Mouse (Mus musculus): ENCODE data around the gene Nlrp6. TPM values are rescaled to one million over a fixed set of nuclear protein-coding genes. Genes with fewer than 3 reads are reported as not detected.

Gene Nlrp6
- polyA plus RNA-seq (2014; fragmentation: Illumina TruSeq; extraction: RNeasy Lipid Tissue Mini Kit (QIAGEN cat#74804); ENCODE audit: low read depth, low replicate concordance) = 20.5 TPM

DNA sequence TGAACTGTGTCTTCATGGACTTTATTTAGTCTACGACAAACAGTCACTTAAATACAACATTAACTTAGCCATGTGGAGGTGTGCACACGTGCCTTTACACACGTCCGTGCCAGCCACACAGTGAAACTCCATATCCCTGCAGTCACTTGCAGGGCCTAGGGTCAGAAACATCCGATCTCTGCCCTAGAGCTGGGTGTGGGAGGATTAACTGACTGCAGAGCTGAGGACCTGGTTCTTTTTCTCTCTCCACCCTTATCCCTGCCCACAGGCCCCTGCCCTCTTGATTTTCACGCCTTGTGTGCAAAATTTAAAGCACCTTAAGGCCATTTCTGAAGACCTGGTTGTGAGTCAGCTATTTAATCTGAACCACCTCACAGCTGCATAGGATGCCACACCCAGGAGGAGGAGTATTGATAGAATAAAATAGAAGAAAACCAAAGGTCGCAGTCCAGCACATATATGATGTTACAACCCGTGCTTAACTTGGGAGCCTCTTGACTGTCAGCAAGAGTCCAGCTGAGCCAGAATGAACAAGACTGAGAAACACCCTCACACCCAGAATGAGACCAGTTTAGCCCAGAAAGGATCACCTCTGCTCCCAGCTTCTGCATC lies at the start of gene Nlrp6:
Gene Nlrp6, plus strand, starts transcription at position 485 of the 612 bp plus-strand sequence.

DNA sequence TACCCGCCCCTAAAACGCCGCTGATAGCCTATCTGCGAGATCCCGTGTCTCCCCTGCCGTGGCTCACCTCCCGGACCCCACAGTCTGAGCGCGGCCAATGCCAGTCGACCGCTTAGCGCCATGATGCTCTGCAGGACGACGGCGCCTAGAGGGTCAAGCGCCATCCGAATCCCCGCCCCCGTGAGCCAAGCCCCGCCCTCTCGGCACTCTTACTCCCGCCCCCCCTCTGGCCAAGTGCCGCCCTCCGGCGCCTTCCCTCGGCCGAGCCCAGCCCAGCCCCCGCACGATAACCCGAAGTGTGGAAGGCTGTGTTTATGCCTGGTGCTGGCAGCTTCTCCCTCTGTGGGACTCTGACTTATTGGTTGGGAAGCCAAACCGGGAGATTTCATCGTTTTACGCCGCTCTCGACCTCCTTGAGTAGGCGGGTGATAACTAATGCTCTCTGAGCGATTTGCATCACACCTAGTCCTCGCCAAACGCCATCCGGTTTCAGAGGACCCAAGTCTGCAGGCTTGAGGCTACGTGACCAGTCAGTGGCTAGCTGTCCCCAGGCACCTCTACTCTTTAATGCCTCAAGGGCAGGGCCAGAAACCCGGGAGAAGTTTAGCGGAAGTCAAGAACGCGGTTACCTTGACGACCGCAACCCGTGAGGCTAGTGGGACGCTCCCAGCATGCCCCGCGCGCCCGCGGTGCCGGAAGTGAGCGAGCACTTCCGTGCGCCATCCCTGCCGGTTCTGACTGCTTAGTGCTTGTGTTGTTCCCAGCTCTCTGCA lies 38.8 kb upstream of the Nlrp6 start, which contains the start of the genes Psmd13 and Sirt3:
Gene Psmd13, plus strand, starts transcription at position 273 of the 773 bp plus-strand sequence.
Gene Sirt3, minus strand, starts transcription at position 614 of the 773 bp plus-strand sequence.

DNA sequence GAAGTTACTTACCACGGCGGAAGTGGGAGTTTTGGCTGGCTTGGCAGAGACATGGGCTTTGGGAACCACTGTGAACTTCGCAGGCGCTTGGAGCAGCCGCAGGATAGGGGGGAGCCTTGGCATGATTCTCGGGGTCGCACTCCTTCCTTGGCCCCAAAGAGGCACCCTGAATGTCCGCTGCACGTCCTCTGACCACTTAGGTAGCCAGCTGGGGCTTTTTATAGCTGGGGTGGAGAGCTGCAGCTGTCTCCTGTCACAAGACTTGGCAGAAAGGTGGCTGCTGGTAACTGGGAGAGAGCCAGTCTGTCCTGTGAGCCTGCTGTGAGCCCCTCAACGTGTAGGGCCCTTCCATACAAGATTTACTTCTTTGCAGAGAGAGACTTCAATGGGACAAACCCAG lies 20.5 kb upstream of the Nlrp6 start, which contains the start of gene Cox8b:
Gene Cox8b, minus strand, starts transcription at position 227 of the 400 bp plus-strand sequence.

DNA sequence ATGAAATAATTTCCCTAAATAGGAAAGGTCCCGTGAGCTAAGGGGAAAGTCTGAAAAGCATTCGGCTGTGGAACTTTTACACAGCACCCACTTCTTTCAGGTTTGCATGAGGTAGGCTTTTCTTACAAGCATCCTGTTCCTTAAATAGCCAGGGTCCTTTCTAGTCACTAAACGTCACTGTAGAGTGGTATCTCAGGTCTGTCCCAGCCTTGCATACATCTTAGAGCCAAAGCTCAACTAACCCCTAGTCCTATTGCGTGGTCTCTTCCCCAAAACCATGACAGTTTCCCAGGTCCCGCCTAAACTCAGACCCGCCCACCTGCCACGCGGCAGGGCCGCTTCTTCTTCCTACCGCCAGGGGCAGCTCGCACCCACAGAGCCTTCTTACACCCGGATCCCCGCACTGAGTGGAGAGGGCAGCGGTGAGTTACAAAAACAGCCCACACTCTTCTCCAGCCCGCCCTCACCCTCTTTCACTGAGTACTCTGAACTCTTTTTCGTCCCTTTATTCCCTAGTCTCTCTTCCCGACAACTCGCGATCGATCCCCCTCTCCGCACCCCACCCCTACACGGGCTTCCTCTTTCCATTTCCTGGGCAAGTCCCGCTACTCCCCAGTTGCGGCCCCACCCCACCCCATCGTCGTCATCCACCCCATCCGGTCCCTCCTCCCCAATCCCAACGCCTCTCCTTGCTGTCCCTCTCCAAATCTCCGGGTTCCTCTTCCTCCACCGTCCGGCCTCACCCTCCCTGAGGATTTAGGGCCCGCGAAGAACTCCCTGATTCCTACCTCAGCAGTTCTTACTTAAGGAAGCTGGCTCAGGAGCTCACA lies 20.7 kb downstream of the Nlrp6 start, which contains the start of gene Pgghg:
Gene Pgghg, plus strand, starts transcription at position 170 of the 830 bp plus-strand sequence.

DNA sequence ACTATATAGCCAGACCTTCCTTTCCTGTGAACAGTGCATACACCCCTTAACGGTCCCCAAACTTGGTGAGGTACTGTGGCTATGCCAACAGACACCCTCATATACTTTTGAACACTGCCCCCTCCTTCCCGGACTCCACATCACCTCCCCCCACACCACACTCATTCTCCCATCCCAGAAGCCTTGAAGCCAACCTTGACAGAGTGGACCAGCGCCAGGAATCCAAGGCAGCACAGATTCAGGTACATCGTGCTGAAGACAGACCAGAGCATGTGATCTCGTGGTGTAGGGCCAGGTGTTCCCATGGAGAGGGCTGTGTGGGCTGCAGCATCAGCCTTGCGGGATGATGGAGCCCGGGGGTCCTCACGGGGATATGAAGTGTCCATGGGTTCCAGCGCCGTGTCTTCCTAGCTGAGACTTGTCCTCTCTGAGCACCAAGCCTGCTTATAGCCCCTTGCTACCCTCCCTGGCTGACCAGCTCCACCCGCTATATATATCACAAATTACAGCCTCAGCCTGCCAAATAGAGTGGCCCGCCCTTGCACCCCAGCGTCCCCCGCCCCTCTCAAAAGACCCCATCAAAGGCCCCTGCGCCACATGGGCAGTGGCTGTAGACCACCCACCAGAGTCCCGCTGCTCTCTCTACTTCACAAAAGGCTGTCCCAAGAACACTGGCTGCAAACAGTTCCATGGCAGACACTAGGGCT lies 29.3 kb downstream of the Nlrp6 start, which contains the start of gene Ifitm5:
Gene Ifitm5, minus strand, starts transcription at position 468 of the 707 bp plus-strand sequence.

DNA sequence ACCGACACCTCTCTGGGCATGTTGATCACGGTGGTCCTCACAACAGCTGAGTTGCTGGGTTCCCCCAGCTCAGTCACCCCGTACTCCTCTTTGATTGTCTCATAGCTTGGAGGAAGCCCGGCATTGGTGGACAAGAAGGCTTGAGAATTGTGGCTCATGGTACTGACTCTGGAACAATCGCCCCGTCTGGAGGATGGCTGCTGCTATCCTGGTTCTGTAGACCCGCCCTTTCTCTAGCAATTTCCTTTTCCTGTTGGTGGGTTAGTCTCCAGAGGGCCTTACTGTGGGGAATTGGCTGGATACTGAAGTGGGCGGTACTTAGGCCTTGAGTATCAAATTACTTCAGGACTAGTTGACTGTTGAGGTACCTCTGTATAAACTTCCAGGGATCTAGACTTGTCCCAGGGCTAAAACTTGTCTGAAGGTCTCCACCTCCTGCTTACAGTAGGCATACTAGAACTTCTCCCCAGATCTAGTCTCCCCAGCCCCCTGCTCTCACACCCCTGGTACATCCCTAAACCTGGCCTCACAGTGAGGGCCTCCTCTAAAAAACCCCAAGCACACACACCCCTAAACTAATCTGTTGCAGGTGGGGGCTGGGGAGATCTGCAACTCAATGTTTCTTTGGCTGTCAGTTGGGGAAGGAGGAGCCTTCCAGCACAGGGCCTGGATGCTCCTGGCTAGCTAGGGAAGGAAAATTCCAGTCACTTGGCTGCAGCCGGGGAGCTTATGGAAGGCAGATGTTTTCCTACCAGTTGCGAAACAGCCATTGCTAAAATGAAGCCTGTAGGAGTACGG lies 35.3 kb downstream of the Nlrp6 start, which contains the start of the genes Gm45717 and Ifitm2:
Gene Gm45717, minus strand, starts transcription at position 180 of the 798 bp plus-strand sequence.
Gene Ifitm2, minus strand, starts transcription at position 230 of the 798 bp plus-strand sequence.

DNA sequence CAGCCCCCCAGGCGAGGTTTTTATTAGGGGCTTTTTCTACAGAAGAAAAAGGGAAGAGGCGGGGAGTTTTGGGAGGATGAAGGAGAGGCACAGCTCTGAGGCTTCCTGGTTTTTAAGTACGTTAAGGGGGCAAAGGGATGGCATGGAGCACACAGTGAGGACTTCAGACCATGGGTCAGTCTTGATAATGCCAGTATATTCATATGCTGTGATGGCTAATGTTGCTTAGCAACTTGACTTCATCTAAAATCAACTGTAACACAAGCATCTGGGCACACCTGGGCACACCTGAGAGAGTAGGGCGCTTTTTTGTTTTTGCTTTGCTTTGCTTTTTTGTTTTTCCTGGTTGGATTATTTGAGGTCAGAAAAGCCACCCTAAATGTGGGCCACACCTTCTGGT lies 46.2 kb downstream of the Nlrp6 start, which contains the start of gene Ifitm1:
Gene Ifitm1, plus strand, starts transcription at position 301 of the 400 bp plus-strand sequence.

Other genes starting within 250 kb of the Nlrp6 start
- not detected for gene Olfr45, start 239.0 kb upstream of the Nlrp6 start, polyA plus RNA-seq (2014; fragmentation: Illumina TruSeq; extraction: RNeasy Lipid Tissue Mini Kit (QIAGEN cat#74804); ENCODE audit: low read depth, low replicate concordance)
- gene Olfr541, start 223.6 kb upstream of the Nlrp6 start, polyA plus RNA-seq (2014; fragmentation: Illumina TruSeq; extraction: RNeasy Lipid Tissue Mini Kit (QIAGEN cat#74804); ENCODE audit: low read depth, low replicate concordance) = not detected
- 9,740 TPM for gene Cyp2e1, start 157.2 kb upstream of the Nlrp6 start, polyA plus RNA-seq (2014; fragmentation: Illumina TruSeq; extraction: RNeasy Lipid Tissue Mini Kit (QIAGEN cat#74804); ENCODE audit: low read depth, low replicate concordance)
- gene Syce1, start 133.1 kb upstream of the Nlrp6 start, polyA plus RNA-seq (2014; fragmentation: Illumina TruSeq; extraction: RNeasy Lipid Tissue Mini Kit (QIAGEN cat#74804); ENCODE audit: low read depth, low replicate concordance) = not detected
- gene Zfp941, start 98.7 kb upstream of the Nlrp6 start, polyA plus RNA-seq (2014; fragmentation: Illumina TruSeq; extraction: RNeasy Lipid Tissue Mini Kit (QIAGEN cat#74804); ENCODE audit: low read depth, low replicate concordance) = 0.66 TPM
- gene Urah, start 85.9 kb upstream of the Nlrp6 start, polyA plus RNA-seq (2014; fragmentation: Illumina TruSeq; extraction: RNeasy Lipid Tissue Mini Kit (QIAGEN cat#74804); ENCODE audit: low read depth, low replicate concordance) = 287 TPM
- gene Scgb1c1, start 75.4 kb upstream of the Nlrp6 start, polyA plus RNA-seq (2014; fragmentation: Illumina TruSeq; extraction: RNeasy Lipid Tissue Mini Kit (QIAGEN cat#74804); ENCODE audit: low read depth, low replicate concordance) = not detected
- gene Odf3, start 73.1 kb upstream of the Nlrp6 start, polyA plus RNA-seq (2014; fragmentation: Illumina TruSeq; extraction: RNeasy Lipid Tissue Mini Kit (QIAGEN cat#74804); ENCODE audit: low read depth, low replicate concordance) = not detected
- not detected for gene Gm45785, start 64.6 kb upstream of the Nlrp6 start, polyA plus RNA-seq (2014; fragmentation: Illumina TruSeq; extraction: RNeasy Lipid Tissue Mini Kit (QIAGEN cat#74804); ENCODE audit: low read depth, low replicate concordance)
- 4.3 TPM for gene Ric8a, start 63.9 kb upstream of the Nlrp6 start, polyA plus RNA-seq (2014; fragmentation: Illumina TruSeq; extraction: RNeasy Lipid Tissue Mini Kit (QIAGEN cat#74804); ENCODE audit: low read depth, low replicate concordance)
- 1.4 TPM for gene Bet1l, start 63.3 kb upstream of the Nlrp6 start, polyA plus RNA-seq (2014; fragmentation: Illumina TruSeq; extraction: RNeasy Lipid Tissue Mini Kit (QIAGEN cat#74804); ENCODE audit: low read depth, low replicate concordance)
- 89.2 TPM for gene Psmd13, start 38.9 kb upstream of the Nlrp6 start, polyA plus RNA-seq (2014; fragmentation: Illumina TruSeq; extraction: RNeasy Lipid Tissue Mini Kit (QIAGEN cat#74804); ENCODE audit: low read depth, low replicate concordance)
- 15.2 TPM for gene Sirt3, start 38.6 kb upstream of the Nlrp6 start, polyA plus RNA-seq (2014; fragmentation: Illumina TruSeq; extraction: RNeasy Lipid Tissue Mini Kit (QIAGEN cat#74804); ENCODE audit: low read depth, low replicate concordance)
- not detected for gene Cox8b, start 20.5 kb upstream of the Nlrp6 start, polyA plus RNA-seq (2014; fragmentation: Illumina TruSeq; extraction: RNeasy Lipid Tissue Mini Kit (QIAGEN cat#74804); ENCODE audit: low read depth, low replicate concordance)
- gene Pgghg, start 20.5 kb downstream of the Nlrp6 start, polyA plus RNA-seq (2014; fragmentation: Illumina TruSeq; extraction: RNeasy Lipid Tissue Mini Kit (QIAGEN cat#74804); ENCODE audit: low read depth, low replicate concordance) = 2.3 TPM
- not detected for gene Ifitm5, start 29.4 kb downstream of the Nlrp6 start, polyA plus RNA-seq (2014; fragmentation: Illumina TruSeq; extraction: RNeasy Lipid Tissue Mini Kit (QIAGEN cat#74804); ENCODE audit: low read depth, low replicate concordance)
- not detected for gene Gm45717, start 35.0 kb downstream of the Nlrp6 start, polyA plus RNA-seq (2014; fragmentation: Illumina TruSeq; extraction: RNeasy Lipid Tissue Mini Kit (QIAGEN cat#74804); ENCODE audit: low read depth, low replicate concordance)
- 135 TPM for gene Ifitm2, start 35.1 kb downstream of the Nlrp6 start, polyA plus RNA-seq (2014; fragmentation: Illumina TruSeq; extraction: RNeasy Lipid Tissue Mini Kit (QIAGEN cat#74804); ENCODE audit: low read depth, low replicate concordance)
- gene Ifitm1, start 46.3 kb downstream of the Nlrp6 start, polyA plus RNA-seq (2014; fragmentation: Illumina TruSeq; extraction: RNeasy Lipid Tissue Mini Kit (QIAGEN cat#74804); ENCODE audit: low read depth, low replicate concordance) = 4.2 TPM
- 163 TPM for gene Ifitm3, start 89.9 kb downstream of the Nlrp6 start, polyA plus RNA-seq (2014; fragmentation: Illumina TruSeq; extraction: RNeasy Lipid Tissue Mini Kit (QIAGEN cat#74804); ENCODE audit: low read depth, low replicate concordance)
- 2.6 TPM for gene Ifitm6, start 97.0 kb downstream of the Nlrp6 start, polyA plus RNA-seq (2014; fragmentation: Illumina TruSeq; extraction: RNeasy Lipid Tissue Mini Kit (QIAGEN cat#74804); ENCODE audit: low read depth, low replicate concordance)
- gene Gm17387, start 108.2 kb downstream of the Nlrp6 start, polyA plus RNA-seq (2014; fragmentation: Illumina TruSeq; extraction: RNeasy Lipid Tissue Mini Kit (QIAGEN cat#74804); ENCODE audit: low read depth, low replicate concordance) = not detected
- gene B4galnt4, start 140.2 kb downstream of the Nlrp6 start, polyA plus RNA-seq (2014; fragmentation: Illumina TruSeq; extraction: RNeasy Lipid Tissue Mini Kit (QIAGEN cat#74804); ENCODE audit: low read depth, low replicate concordance) = not detected
- gene Pkp3, start 157.3 kb downstream of the Nlrp6 start, polyA plus RNA-seq (2014; fragmentation: Illumina TruSeq; extraction: RNeasy Lipid Tissue Mini Kit (QIAGEN cat#74804); ENCODE audit: low read depth, low replicate concordance) = not detected
- 1.6 TPM for gene Sigirr, start 179.7 kb downstream of the Nlrp6 start, polyA plus RNA-seq (2014; fragmentation: Illumina TruSeq; extraction: RNeasy Lipid Tissue Mini Kit (QIAGEN cat#74804); ENCODE audit: low read depth, low replicate concordance)
- not detected for gene Ano9, start 196.9 kb downstream of the Nlrp6 start, polyA plus RNA-seq (2014; fragmentation: Illumina TruSeq; extraction: RNeasy Lipid Tissue Mini Kit (QIAGEN cat#74804); ENCODE audit: low read depth, low replicate concordance)
- gene Ptdss2, start 201.5 kb downstream of the Nlrp6 start, polyA plus RNA-seq (2014; fragmentation: Illumina TruSeq; extraction: RNeasy Lipid Tissue Mini Kit (QIAGEN cat#74804); ENCODE audit: low read depth, low replicate concordance) = 7.0 TPM

All from liver, adult 10 weeks (tissue).